Mouse (Mus musculus) adrenal gland, adult 18-20 months (tissue): ENCODE data around the gene Jpt2. TPM values are rescaled to one million over a fixed set of nuclear protein-coding genes. Genes with fewer than 3 reads are reported as not detected.

Experiments
- DNase-seq, 2 experiments: peaks; one replicate each; pipeline ENCODE4 v3.0.0; 2021 to 2022; ENCODE audit warnings: low spot score in 2 of 2
- total RNA-seq, 2 experiments: library from RNA; stranded (reverse); gene quantifications; 1 replicate in 1 of 2; 2 replicates in 1 of 2; pipeline ENCODE4 v1.2.3; 2021

Jpt2 gene
- total RNA-seq, 2 experiments from 2014 or later = 19.2 to 26.3 TPM

DNA sequence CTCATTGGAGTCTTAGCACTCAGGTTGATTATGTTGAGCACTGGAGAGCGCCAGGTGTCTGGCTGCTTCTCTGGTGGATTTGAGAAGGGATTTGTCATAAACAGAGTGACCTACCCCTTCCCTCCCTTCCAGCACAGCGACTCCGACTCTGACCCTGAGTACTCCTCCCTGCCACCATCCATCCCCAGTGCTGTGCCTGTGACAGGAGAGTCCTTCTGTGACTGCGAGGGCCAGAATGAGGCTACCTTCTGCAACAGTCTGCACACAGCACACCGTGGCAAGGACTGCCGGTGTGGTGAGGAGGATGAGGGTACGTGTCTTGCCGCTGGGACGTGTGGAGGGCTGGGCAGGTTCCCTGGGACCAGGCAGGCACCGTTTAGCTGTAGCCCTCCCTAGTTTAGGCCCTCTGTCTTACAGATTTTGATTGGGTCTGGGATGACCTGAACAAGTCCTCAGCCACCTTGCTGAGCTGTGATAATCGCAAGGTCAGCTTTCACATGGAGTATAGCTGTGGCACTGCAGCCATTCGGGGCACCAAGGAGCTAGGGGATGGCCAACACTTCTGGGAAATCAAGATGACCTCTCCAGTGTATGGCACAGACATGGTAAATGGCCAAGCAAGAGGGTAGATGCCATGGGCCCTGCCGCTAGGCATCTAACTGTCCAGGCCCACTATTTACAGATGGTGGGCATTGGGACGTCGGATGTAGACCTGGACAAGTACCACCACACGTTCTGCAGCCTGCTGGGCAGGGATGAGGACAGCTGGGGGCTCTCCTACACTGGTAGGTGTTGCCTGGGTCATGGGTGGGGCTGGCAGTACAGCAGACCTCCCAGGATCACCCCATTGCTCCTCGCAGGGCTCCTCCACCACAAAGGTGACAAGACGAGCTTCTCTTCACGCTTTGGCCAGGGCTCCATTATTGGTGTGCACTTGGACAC, 70.1 kb downstream of the Jpt2 start:
- peak in 1 of 2 experiments; percentile 26 for DNase-seq

DNA sequence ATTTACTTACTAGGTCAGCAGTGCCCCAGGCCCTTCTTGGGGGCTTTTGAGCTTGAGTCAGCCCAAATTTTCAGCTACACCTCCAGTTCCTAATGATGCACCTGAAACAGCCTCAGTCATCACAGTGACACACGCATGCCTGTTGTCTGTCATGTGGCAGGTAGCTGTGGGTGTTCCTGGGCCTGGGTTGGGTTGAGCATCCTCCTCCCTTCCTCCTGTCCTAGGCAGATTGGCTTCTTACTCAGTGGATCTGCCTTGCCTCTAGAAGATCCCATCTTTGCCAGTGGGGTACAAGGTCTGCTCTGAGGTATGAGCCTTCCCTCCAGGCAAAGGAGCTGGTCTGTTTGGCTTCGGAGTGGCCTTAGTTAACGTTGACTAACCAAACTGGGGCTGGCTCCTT, 71.6 kb downstream of the Jpt2 start:
- DNase-seq = peak in 1 of 2 experiments; percentile 20

Other genes with a start within 250 kb of the Jpt2 start
- gene Rnf151, start 242.6 kb downstream of the Jpt2 start, total RNA-seq = not detected
- gene Rps2, start 242.6 kb downstream of the Jpt2 start, total RNA-seq = 100 to 1,000 TPM; 653 to 681 TPM
- gene Ndufb10, start 236.2 kb downstream of the Jpt2 start, total RNA-seq = 100 to 1,000 TPM; 239 to 321 TPM
- 1 to 10 TPM in 1 of 2 experiments, not detected in 1; 1.2 TPM for gene Rpl3l, start 232.9 kb downstream of the Jpt2 start, total RNA-seq
- 10 to 100 TPM; 83.9 to 94.4 TPM for gene Msrb1, start 224.0 kb downstream of the Jpt2 start, total RNA-seq
- 1 to 10 TPM; 2.2 to 2.3 TPM for gene Hs3st6, start 207.7 kb downstream of the Jpt2 start, total RNA-seq
- gene Meiob, start 156.4 kb downstream of the Jpt2 start, total RNA-seq = under 1 TPM; 0.50 to 0.80 TPM
- 10 to 100 TPM; 88.4 to 99.0 TPM for gene Hagh, start 120.5 kb downstream of the Jpt2 start, total RNA-seq
- gene Fahd1, start 110.3 kb downstream of the Jpt2 start, total RNA-seq = 10 to 100 TPM; 27.6 to 28.2 TPM
- 1 to 10 TPM; 2.0 to 2.7 TPM for gene Igfals, start 94.7 kb downstream of the Jpt2 start, total RNA-seq
- 10 to 100 TPM; 48.5 to 54.1 TPM for gene Nubp2, start 74.3 kb downstream of the Jpt2 start, total RNA-seq
- 10 to 100 TPM; 33.0 to 33.9 TPM for gene Spsb3, start 74.0 kb downstream of the Jpt2 start, total RNA-seq
- gene Eme2, start 65.6 kb downstream of the Jpt2 start, total RNA-seq = 10 to 100 TPM; 40.6 to 46.1 TPM
- 100 to 1,000 TPM; 107 to 148 TPM for gene Mrps34, start 65.6 kb downstream of the Jpt2 start, total RNA-seq
- 100 to 1,000 TPM in 1 of 2 experiments, 10 to 100 TPM in 1; 50.8 to 100 TPM for gene Nme3, start 64.2 kb downstream of the Jpt2 start, total RNA-seq
- 100 to 1,000 TPM; 125 to 137 TPM for gene Mapk8ip3, start 23.7 kb downstream of the Jpt2 start, total RNA-seq
- gene Cramp1l, start 55.1 kb upstream of the Jpt2 start, total RNA-seq = 10 to 100 TPM; 20.4 to 24.0 TPM
- gene Ift140, start 55.4 kb upstream of the Jpt2 start, total RNA-seq = 10 to 100 TPM; 20.3 to 29.9 TPM
- gene Tmem204, start 122.9 kb upstream of the Jpt2 start, total RNA-seq = 10 to 100 TPM; 43.2 to 45.6 TPM
- gene Telo2, start 155.3 kb upstream of the Jpt2 start, total RNA-seq = 10 to 100 TPM; 18.4 to 21.9 TPM
- gene Ptx4, start 160.1 kb upstream of the Jpt2 start, total RNA-seq = not detected
- gene Clcn7, start 172.7 kb upstream of the Jpt2 start, total RNA-seq = 10 to 100 TPM; 42.0 to 43.7 TPM
- gene Ccdc154, start 201.8 kb upstream of the Jpt2 start, total RNA-seq = under 1 TPM; 0.10 to 0.13 TPM
- gene Gm38655, start 214.8 kb upstream of the Jpt2 start, total RNA-seq = not detected
- 10 to 100 TPM; 18.5 to 20.0 TPM for gene BC003965, start 223.9 kb upstream of the Jpt2 start, total RNA-seq
- gene Unkl, start 227.7 kb upstream of the Jpt2 start, total RNA-seq = 10 to 100 TPM; 15.4 to 16.2 TPM